Mouse (Mus musculus) megakaryocyte, embryonic 14.5 days (primary cell): ENCODE results near the gene Fastkd3.

Experiments used
- FLI1 ChIP-seq: IDR thresholded peaks from 2 replicates; pipeline ENCODE4 v1.6.1; 2012; ENCODE audit warnings: low read length, inconsistent platforms, mixed read lengths
- GATA1 ChIP-seq: IDR thresholded peaks from 3 replicates; pipeline ENCODE4 v1.6.1; 2012; ENCODE audit warnings: mixed read lengths, low read length, inconsistent platforms, borderline replicate concordance

DNA sequence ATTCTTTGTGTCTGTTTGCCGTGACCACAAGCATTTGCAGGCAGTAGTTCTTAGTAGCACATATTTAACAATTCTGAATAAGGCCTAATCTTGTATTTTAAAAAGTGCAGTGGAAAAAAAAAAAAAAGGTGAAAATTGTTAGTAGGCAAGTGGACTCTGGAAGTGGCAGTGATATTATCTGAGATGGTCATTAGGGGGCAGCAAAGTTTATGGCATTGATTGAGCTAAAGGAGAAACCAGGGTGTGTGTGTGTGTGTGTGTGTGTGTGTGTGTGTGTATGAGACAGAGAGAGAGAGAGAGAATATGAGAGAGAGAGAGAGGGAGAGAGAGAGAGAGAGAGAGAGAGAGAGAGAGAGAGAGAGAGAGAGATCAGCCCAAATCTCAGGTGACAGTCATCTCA, 11.8 kb downstream of the Fastkd3 start:
- TF ChIP-seq GATA1 (no peak), FLI1 (no peak)
